Mouse (Mus musculus) cerebellum, postnatal 36 days (tissue): ENCODE data around the gene Bcorl1.
A peak's percentile ranks its signal among the peaks of the same experiment; 100 is the strongest.

Experiments used
- DNase-seq, 2 experiments: peaks; one replicate each; pipeline ENCODE4 v3.0.0; 2021 to 2022; ENCODE audit warnings: mixed read lengths in 2 of 2

The Bcorl1 gene

DNA sequence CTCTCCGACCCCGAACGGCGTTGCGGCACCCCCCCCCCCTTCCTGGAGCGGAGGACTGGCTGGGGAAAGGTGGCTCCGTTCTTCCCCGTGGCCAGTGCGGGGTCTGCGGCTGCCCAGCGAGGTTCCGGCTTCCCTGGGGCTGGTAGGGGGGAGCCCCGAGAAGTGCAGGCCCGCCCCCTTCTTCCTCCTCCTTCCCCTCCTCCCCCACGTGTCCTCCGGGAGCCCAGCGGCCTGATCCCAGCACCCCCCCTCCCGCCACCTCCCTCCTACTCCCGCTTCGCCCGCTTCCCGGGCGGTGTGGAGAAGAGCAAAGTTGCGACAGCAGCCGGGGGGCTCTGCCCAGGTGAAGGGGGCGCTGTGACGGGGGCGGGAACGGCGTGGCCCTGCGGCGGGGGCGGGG lies at the start of gene Bcorl1:
Gene Bcorl1, plus strand, starts transcription at position 218 of the 400 bp plus-strand sequence.
- DNase-seq, result peak in 1 of 2 experiments; percentile 7

DNA sequence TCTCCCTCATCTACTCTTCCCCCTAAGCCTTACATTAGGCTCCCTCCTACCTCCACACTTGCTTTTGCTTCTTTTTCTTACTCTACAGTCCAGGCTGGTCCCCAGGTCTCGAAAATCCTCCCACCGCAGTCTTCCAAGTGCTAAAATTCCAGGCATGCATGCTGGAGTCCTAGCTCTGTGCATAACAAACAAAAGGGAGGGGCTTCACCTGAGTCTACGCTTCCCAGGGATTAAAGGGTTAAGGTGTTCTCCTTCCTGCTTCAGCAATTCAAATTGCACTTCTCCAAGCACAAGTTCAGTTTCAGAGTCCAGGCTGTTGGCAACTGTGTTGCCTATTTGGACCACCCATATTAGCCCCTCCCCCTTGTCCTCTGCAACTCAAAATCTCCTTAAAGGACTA lies 49.7 kb upstream of the Bcorl1 start:
- DNase-seq, result no peak

- DNase-seq, result no peak
Measured at GRCm38 (mm10) chrX:48305356-48305755, 35.8 kb upstream of the Bcorl1 start.

GRCm38 (mm10) chrX:48310706-48311517 lies 30.2 kb upstream of the Bcorl1 start:
- DNase-seq, result no peak

GRCm38 (mm10) chrX:48311727-48312126 lies 29.4 kb upstream of the Bcorl1 start:
- no peak for DNase-seq

DNA sequence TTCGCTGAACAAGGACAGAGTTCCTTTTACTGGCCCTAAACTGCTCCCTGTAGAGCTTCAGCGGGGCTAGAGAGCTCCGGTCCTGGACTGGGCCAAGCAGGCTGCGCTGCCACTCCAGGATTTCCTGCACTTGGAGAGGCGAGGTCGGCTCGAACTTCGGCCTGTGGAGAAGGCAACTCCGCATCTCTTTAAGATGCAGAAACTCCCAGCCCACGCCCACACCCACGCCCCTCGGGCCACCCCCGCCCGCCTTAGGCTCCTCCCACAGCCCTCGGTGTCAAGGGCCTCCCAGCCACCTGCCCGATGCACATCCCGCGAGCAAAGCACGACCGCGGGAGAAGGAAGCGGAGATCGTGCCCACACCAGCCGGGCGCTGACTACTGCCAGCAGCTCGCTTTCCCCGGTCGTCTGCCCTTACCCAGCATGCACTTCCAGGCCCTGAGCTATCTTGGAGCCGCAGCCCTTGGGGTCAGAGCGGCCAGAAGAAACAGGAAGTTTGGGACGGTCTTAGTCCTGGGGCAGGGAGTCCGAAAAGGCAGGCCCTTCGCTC lies 26.6 kb upstream of the Bcorl1 start:
- DNase-seq, result peak; percentile 64 to 76

- no peak for DNase-seq
Measured at GRCm38 (mm10) chrX:48317444-48317843, 23.7 kb upstream of the Bcorl1 start.

GRCm38 (mm10) chrX:48318194-48318593 lies 23.0 kb upstream of the Bcorl1 start:
- no peak for DNase-seq

DNA sequence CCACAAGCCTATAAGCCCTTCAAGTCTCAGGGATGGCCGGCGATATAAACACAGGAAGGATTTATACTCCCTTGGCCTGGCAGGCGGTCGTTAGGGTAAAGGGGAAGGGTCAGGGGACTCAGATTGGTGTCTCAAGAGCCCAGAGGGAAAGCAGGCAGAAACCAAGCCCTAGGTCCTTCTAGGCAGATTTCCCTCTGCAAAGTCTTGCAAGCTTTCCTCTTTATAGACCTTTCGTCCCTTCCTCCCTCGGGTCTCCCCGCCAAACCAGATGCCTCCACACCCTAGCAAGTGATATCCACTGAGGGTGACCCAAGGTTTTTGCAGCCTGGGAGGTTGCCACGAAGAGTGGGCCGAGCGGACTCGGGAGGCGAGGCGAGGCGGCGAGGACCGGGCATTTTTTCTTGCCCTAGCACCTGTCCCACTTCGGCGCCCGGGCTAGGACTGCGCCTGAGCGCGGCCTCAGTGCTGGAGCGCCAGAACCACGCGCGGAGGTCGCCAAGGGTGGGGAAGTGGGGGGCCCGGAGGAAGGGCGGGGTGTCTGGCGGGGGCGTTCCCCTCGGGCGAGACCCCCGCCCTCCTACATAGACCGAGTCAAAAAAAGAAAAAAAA lies 613 bp upstream of the Bcorl1 start:
- peak; percentile 3 to 16 for DNase-seq

DNA sequence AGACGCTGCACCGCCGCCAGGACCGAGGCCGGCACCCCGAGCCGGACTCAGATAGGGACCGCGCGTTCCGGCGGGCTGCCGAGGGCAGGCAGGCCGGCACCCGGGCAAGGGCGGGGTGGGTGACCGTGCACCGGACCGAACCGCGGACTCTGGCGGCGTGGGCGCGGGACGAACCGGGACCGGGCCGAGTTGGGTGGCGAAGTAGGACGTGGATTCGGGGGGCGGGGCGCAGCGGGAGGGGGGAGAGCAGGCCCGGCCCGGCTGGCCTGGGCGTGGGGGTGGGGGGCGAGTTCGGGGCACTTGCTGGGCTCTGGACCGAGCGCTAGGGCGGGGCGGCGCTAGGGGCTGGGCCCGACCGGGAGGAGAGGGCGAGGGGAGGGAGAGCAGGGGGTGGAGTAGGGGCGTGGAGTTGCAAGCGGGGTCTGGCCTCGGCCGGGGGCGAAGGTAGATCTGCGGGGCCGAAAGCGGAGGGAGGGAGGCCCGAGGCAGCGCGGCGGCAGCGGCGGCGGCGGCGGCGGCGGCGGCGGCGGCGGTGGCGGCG lies 533 bp downstream of the Bcorl1 start:
- peak in 1 of 2 experiments; percentile 15 for DNase-seq

- DNase-seq, result no peak
Measured at GRCm38 (mm10) chrX:48342731-48343130, 1.6 kb downstream of the Bcorl1 start.

GRCm38 (mm10) chrX:48343461-48343952 lies 2.3 kb downstream of the Bcorl1 start:
- DNase-seq, result peak; percentile 78 to 90

GRCm38 (mm10) chrX:48343966-48344642 lies 2.9 kb downstream of the Bcorl1 start:
- DNase-seq, result peak in 1 of 2 experiments; percentile 8

- peak; percentile 8 to 13 for DNase-seq
Measured at GRCm38 (mm10) chrX:48344643-48345384, 3.7 kb downstream of the Bcorl1 start.

DNA sequence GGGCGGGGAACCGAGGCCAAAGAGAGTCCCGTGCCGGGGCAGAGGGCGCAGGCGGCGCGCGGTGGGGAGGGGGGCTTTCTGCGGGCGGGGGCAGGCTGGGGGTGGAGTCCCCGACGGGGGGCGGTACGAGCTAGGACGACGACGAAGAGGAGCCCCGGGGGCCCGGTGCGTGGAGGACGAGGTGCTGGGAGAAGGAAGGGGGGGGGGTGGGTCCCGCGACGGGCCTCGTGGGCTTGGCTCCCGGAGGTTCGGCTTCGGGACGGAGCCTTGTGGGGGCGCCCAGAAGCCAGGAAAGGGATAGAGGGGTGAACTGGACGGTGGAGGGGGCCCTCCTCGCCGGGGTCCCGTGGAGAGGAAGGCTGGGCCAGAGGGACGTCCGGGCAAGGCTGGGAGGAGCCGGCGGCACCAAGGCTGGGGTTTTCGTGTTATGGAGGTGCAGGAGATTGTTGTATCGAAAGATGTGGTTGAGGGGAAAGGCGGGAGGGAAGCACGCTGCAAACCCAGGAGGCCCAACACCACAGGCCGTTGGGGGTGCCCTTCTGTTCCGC lies 4.3 kb downstream of the Bcorl1 start:
- peak in 1 of 2 experiments; percentile 14 for DNase-seq

DNA sequence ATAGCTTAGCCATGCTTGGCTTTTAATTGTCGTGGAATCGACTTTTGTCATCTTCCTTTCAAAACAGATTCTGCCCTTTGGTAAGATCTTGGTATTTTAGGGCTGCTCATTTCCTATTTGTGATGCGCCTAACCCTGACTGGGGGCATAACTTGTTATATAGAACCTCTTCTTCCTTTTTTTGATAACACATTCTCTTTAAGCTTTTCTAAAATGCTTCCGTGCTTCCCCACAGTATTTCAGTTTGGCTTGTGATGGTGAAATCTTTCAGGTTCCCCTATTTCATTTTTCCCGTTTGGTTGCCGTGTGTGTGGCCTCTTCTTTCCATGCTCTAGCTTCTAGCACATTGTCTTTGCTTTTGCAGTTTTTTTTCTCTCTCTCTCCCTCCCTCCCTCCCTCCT lies 14.2 kb downstream of the Bcorl1 start:
- DNase-seq, result no peak

DNA sequence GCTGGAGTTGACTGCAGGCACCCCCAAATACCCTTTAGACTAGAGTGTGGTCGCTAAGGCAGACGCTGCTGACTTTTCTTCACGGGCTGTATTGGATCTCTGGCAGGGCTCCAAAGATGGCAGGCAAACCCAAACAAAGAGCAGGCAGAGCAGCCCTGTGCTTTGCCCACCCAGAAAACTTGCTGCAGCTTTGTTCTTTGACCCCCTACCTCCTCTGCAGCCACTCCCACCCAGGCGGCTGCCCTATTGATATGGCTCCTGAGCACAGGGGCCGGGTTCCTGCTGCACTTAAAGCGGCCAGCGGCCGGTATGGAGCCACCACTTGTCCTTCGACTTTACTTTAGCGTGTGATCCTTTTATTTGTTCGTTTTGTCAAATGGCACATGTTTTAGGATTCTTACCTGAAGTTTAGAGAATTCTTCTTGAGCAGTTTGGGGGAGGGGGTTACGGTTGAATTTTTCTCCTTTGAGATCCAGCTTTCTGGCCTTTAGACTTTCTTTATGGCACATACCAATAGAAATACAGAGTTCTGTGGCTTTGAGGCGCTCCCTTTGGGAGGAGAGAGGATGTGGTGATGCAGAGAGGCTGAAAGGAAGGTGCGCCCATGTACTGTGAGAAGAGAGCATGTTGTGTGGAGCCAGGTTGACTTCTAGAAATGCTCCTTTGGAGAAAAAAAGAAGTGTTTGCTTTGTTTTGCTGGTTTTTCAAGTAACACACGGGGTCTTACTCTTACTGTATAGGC lies 24.8 kb downstream of the Bcorl1 start:
- no peak for DNase-seq

DNA sequence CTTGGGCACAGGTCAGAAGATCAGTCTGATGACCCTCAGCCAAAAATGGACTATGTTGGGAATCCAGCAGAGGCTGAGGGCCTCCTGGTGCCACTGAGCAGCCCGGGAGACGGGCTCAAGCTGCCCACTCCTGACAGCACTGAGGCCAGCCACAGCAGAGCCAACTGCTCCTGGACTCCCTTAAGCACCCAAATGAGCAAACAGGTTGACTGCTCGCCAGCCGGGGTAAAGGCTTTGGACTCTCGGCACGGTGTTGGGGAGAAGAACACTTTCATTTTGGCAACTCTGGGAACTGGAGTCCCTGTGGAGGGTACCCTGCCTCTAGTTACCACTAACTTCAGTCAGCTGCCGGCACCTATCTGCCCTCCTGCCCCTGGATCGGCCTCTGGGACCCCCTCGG lies 26.7 kb downstream of the Bcorl1 start:
- DNase-seq, result no peak

DNA sequence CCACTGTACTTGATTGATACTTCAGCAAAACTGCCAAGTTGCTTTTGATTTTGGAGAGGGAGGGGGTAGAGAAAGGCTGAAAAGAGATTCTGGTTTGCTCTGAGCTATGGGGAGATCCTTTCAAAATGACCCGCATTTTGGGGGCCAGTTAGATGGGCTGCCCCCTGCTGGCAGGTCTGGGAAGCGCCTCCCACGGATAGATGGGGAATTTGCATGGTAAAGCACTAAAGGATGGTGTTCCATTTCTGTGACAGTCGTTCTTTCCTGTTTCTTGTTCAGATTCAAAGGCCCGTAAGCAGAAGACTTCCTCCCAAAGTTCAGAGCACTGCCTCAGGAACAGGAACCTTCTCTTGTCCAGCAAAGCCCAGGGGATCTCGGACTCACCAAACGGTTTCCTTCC lies 42.5 kb downstream of the Bcorl1 start:
- DNase-seq, result peak; percentile 48 to 52

DNA sequence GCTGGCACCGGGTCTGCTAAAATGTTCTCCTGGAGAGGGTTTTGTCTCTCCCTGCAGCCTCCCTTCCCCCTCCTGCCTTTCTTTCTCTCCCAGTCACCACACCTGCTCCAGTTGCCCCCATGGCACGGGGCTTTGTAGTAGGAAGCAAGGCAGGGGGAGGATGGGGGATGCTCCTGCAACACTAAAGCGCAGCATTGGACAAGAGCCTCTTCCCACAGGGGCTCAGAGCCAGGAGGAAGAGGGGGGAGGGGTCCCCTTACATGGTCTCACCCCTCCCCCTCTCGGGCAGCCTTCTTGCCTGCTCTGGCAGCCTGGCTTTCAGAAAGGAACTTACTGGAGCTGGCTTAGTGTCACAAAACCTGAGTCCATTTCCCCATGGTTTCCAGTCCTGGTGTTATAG lies 44.8 kb downstream of the Bcorl1 start:
- no peak for DNase-seq

GRCm38 (mm10) chrX:48389380-48389779 lies 48.2 kb downstream of the Bcorl1 start:
- DNase-seq, result no peak
